Mouse (Mus musculus): ENCODE results near the gene Eif4e. TPM values are rescaled to one million over a fixed set of nuclear protein-coding genes. Genes with fewer than 3 reads are reported as not detected.

Gene Eif4e
- polyA plus RNA-seq (2011; ENCODE audit: insufficient read depth, insufficient read length, low read depth, missing spikeins), result 378 and 409 TPM in 2 replicates

GRCm38 (mm10) chr3:138526073-138526915 is at the start of gene Eif4e:
TSS of gene Eif4e (plus strand) at chr3:138526179.
- peak within 1 kb of the TSS; percentile 46 for H3K27ac ChIP-seq (ENCODE audit: insufficient read depth, low read length)
- H3K9ac ChIP-seq (ENCODE audit: low read depth, poor library complexity, severe bottlenecking), result peak within 1 kb of the TSS; percentile 99
- TF ChIP-seq POLR2A (IDR thresholded peaks at IDR 0.05; ENCODE audit: insufficient read depth, low read length) (peak; percentile 31), EP300 (IDR thresholded peaks at IDR 0.05; ENCODE audit: insufficient read depth, low read depth, low read length) (no peak)
- H3K9me3 ChIP-seq (replicated peaks; ENCODE audit: control insufficient read depth, insufficient read depth, low read length, poor library complexity, severe bottlenecking), result no peaks in the 10 kb centered on the region
- no peaks in the 10 kb centered on the region for H3K36me3 ChIP-seq (ENCODE audit: control insufficient read depth, insufficient read depth, low read length, poor library complexity, severe bottlenecking)
- peaks cover 3% of the 10 kb centered on the region for H3K4me1 ChIP-seq (ENCODE audit: control insufficient read depth, insufficient read depth, low read length)
- no peaks in the 10 kb centered on the region for H3K27me3 ChIP-seq (ENCODE audit: control insufficient read depth, insufficient read depth, low read length, poor library complexity, severe bottlenecking)
- H3K4me3 ChIP-seq (ENCODE audit: low read depth, low read length), result peak within 1 kb of the TSS; percentile 86

GRCm38 (mm10) chr3:138479489-138479888 is 46.5 kb upstream of the Eif4e start:
- Histone ChIP-seq H3K4me1 (ENCODE audit: control insufficient read depth, insufficient read depth, low read length) (no peaks in the 10 kb centered on the region), H3K9me3 (replicated peaks; ENCODE audit: control insufficient read depth, insufficient read depth, low read length, poor library complexity, severe bottlenecking) (no peaks in the 10 kb centered on the region), H3K9ac (ENCODE audit: low read depth, poor library complexity, severe bottlenecking) (no peak overlapping the region), H3K27ac (ENCODE audit: insufficient read depth, low read length) (no peak overlapping the region), H3K27me3 (ENCODE audit: control insufficient read depth, insufficient read depth, low read length, poor library complexity, severe bottlenecking) (no peaks in the 10 kb centered on the region), H3K4me3 (ENCODE audit: low read depth, low read length) (no peak overlapping the region), H3K36me3 (ENCODE audit: control insufficient read depth, insufficient read depth, low read length, poor library complexity, severe bottlenecking) (peaks cover 27% of the 10 kb centered on the region)
- TF ChIP-seq CTCF (IDR thresholded peaks at IDR 0.05; ENCODE audit: low read depth, low read length), result no peak
- no peak for TF ChIP-seq EP300 (IDR thresholded peaks at IDR 0.05; ENCODE audit: insufficient read depth, low read depth, low read length)
- TF ChIP-seq POLR2A (IDR thresholded peaks at IDR 0.05; ENCODE audit: insufficient read depth, low read length), result no peak

- Histone ChIP-seq H3K4me3 (ENCODE audit: low read depth, low read length) (no peak overlapping the region), H3K36me3 (ENCODE audit: control insufficient read depth, insufficient read depth, low read length, poor library complexity, severe bottlenecking) (peaks cover 27% of the 10 kb centered on the region), H3K27ac (ENCODE audit: insufficient read depth, low read length) (no peak overlapping the region), H3K9me3 (replicated peaks; ENCODE audit: control insufficient read depth, insufficient read depth, low read length, poor library complexity, severe bottlenecking) (no peaks in the 10 kb centered on the region), H3K27me3 (ENCODE audit: control insufficient read depth, insufficient read depth, low read length, poor library complexity, severe bottlenecking) (no peaks in the 10 kb centered on the region), H3K4me1 (ENCODE audit: control insufficient read depth, insufficient read depth, low read length) (no peaks in the 10 kb centered on the region), H3K9ac (ENCODE audit: low read depth, poor library complexity, severe bottlenecking) (no peak overlapping the region)
- no peak for TF ChIP-seq EP300 (IDR thresholded peaks at IDR 0.05; ENCODE audit: insufficient read depth, low read depth, low read length)
- TF ChIP-seq CTCF (IDR thresholded peaks at IDR 0.05; ENCODE audit: low read depth, low read length), result no peak
- TF ChIP-seq POLR2A (IDR thresholded peaks at IDR 0.05; ENCODE audit: insufficient read depth, low read length), result no peak
Observed at GRCm38 (mm10) chr3:138481526-138482284, 44.3 kb upstream of the Eif4e start.

GRCm38 (mm10) chr3:138483240-138483639 is 42.7 kb upstream of the Eif4e start:
- Histone ChIP-seq H3K27me3 (ENCODE audit: control insufficient read depth, insufficient read depth, low read length, poor library complexity, severe bottlenecking) (no peaks in the 10 kb centered on the region), H3K9me3 (replicated peaks; ENCODE audit: control insufficient read depth, insufficient read depth, low read length, poor library complexity, severe bottlenecking) (no peaks in the 10 kb centered on the region), H3K4me1 (ENCODE audit: control insufficient read depth, insufficient read depth, low read length) (no peaks in the 10 kb centered on the region), H3K27ac (ENCODE audit: insufficient read depth, low read length) (no peak overlapping the region), H3K36me3 (ENCODE audit: control insufficient read depth, insufficient read depth, low read length, poor library complexity, severe bottlenecking) (peaks cover 25% of the 10 kb centered on the region), H3K4me3 (ENCODE audit: low read depth, low read length) (no peak overlapping the region), H3K9ac (ENCODE audit: low read depth, poor library complexity, severe bottlenecking) (no peak overlapping the region)
- no peak for TF ChIP-seq CTCF (IDR thresholded peaks at IDR 0.05; ENCODE audit: low read depth, low read length)
- no peak for TF ChIP-seq POLR2A (IDR thresholded peaks at IDR 0.05; ENCODE audit: insufficient read depth, low read length)
- TF ChIP-seq EP300 (IDR thresholded peaks at IDR 0.05; ENCODE audit: insufficient read depth, low read depth, low read length), result no peak

DNA sequence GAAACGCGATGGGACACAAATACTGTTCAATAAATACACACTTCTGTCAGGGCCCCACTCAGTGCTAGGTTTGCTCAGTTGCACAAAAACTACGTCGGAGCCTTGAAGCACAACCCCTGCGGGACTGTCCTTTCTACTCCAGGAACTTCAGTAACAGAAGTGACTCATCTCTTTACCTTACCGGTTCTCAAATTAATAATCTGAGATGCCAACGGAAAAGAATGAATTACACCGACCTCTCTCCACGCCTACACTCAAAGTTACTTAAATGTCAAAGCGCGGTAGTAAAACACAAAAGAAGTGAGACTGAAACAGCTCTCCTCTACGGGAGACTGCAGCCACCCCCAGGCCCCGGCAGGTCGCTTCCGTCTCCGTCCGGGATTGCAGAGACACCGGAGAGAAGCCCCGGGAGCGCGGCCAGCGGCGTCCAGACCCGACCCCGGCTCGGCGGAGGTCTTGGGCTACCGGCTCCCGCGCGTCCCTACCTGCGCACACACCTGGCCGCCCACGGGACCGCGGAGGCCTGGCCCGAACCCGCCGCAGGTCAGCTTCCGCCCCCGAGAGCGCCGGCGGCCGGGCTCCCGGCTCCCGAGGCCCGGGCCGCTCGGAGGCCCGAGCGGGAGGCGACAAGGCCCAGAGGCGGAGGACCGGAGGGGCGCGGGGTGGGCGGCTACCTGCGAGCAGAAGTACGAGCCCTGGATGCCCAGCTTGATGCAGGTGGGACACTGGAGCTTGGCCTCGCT is 37.2 kb upstream of the Eif4e start:
- no peaks in the 10 kb centered on the region for H3K4me1 ChIP-seq (ENCODE audit: control insufficient read depth, insufficient read depth, low read length)
- peak overlapping the region; percentile 73 for H3K4me3 ChIP-seq (ENCODE audit: low read depth, low read length)
- no peak overlapping the region for H3K27ac ChIP-seq (ENCODE audit: insufficient read depth, low read length)
- H3K36me3 ChIP-seq (ENCODE audit: control insufficient read depth, insufficient read depth, low read length, poor library complexity, severe bottlenecking), result no peaks in the 10 kb centered on the region
- peak overlapping the region; percentile 85 for H3K9ac ChIP-seq (ENCODE audit: low read depth, poor library complexity, severe bottlenecking)
- H3K9me3 ChIP-seq (replicated peaks; ENCODE audit: control insufficient read depth, insufficient read depth, low read length, poor library complexity, severe bottlenecking), result no peaks in the 10 kb centered on the region
- no peak for TF ChIP-seq EP300 (IDR thresholded peaks at IDR 0.05; ENCODE audit: insufficient read depth, low read depth, low read length)
- no peak for TF ChIP-seq CTCF (IDR thresholded peaks at IDR 0.05; ENCODE audit: low read depth, low read length)
- TF ChIP-seq POLR2A (IDR thresholded peaks at IDR 0.05; ENCODE audit: insufficient read depth, low read length), result no peak
- no peaks in the 10 kb centered on the region for H3K27me3 ChIP-seq (ENCODE audit: control insufficient read depth, insufficient read depth, low read length, poor library complexity, severe bottlenecking)

Data from ES-Bruce4 (cell line).